Mouse (Mus musculus): ENCODE measurements around the gene Hspa1a.
"Not testable (repeated sequence)": the region's sequence is repeated elsewhere in the genome, so short reads cannot be mapped to it uniquely, and the experiment has no call there.

The Hspa1a gene

GRCm38 (mm10) chr17:35001452-35002152, 29.6 kb upstream of the Hspa1a start:
- no peak for DNase-seq (ENCODE audit: low spot score in 2 of 2)

- DNase-seq (ENCODE audit: low spot score in 2 of 2), result peak; percentile 82 to 85
These were observed 28.9 kb upstream of the Hspa1a start, which contains the start of gene Vars for GRCm38 (mm10) chr17:35000717-35001451. Gene Vars, plus strand, starts transcription at chr17:35000987.

GRCm38 (mm10) chr17:34999871-35000716, 28.1 kb upstream of the Hspa1a start:
- not testable (repeated sequence) for DNase-seq (ENCODE audit: low spot score in 2 of 2)

GRCm38 (mm10) chr17:34998526-34999430, 26.8 kb upstream of the Hspa1a start:
- DNase-seq (ENCODE audit: low spot score in 2 of 2), result no peak

- no peak for DNase-seq (ENCODE audit: low spot score in 2 of 2)
These were observed 25.2 kb upstream of the Hspa1a start for GRCm38 (mm10) chr17:34997142-34997483.

- DNase-seq (ENCODE audit: low spot score in 2 of 2), result no peak
These were observed 24.6 kb upstream of the Hspa1a start for GRCm38 (mm10) chr17:34996411-34997141.

GRCm38 (mm10) chr17:34995927-34996326, 24.0 kb upstream of the Hspa1a start:
- not testable (repeated sequence) for DNase-seq (ENCODE audit: low spot score in 2 of 2)

- DNase-seq (ENCODE audit: low spot score in 2 of 2), result not testable (repeated sequence)
These were observed 23.2 kb upstream of the Hspa1a start for GRCm38 (mm10) chr17:34995192-34995591.

- DNase-seq (ENCODE audit: low spot score in 2 of 2), result no peak
These were observed 22.8 kb upstream of the Hspa1a start for GRCm38 (mm10) chr17:34994751-34995150.

GRCm38 (mm10) chr17:34984218-34984617, 12.3 kb upstream of the Hspa1a start:
- DNase-seq (ENCODE audit: low spot score in 2 of 2), result no peak

- DNase-seq (ENCODE audit: low spot score in 2 of 2), result no peak
These were observed 10.4 kb upstream of the Hspa1a start for GRCm38 (mm10) chr17:34982328-34982727.

GRCm38 (mm10) chr17:34981690-34982180, 9.8 kb upstream of the Hspa1a start, which contains the start of gene Lsm2:
Gene Lsm2, plus strand, starts transcription at chr17:34981862.
- peak; percentile 90 to 91 for DNase-seq (ENCODE audit: low spot score in 2 of 2)

- no peak for DNase-seq (ENCODE audit: low spot score in 2 of 2)
These were observed 8.7 kb upstream of the Hspa1a start for GRCm38 (mm10) chr17:34980655-34981054.

- DNase-seq (ENCODE audit: low spot score in 2 of 2), result no peak
These were observed 7.7 kb upstream of the Hspa1a start for GRCm38 (mm10) chr17:34979631-34980030.

GRCm38 (mm10) chr17:34978239-34978638, 6.3 kb upstream of the Hspa1a start:
- no peak for DNase-seq (ENCODE audit: low spot score in 2 of 2)

GRCm38 (mm10) chr17:34977000-34977399, 5.0 kb upstream of the Hspa1a start:
- no peak for DNase-seq (ENCODE audit: low spot score in 2 of 2)

- DNase-seq (ENCODE audit: low spot score in 2 of 2), result no peak
These were observed 3.9 kb upstream of the Hspa1a start for GRCm38 (mm10) chr17:34975581-34976492.

- not testable (repeated sequence) for DNase-seq (ENCODE audit: low spot score in 2 of 2)
These were observed 275 bp downstream of the Hspa1a start for GRCm38 (mm10) chr17:34971694-34972068.

- not testable (repeated sequence) for DNase-seq (ENCODE audit: low spot score in 2 of 2)
These were observed 1.1 kb downstream of the Hspa1a start for GRCm38 (mm10) chr17:34970850-34971249.

Data from urinary bladder, postnatal 36 days (tissue).